In genomic region chr5:133885016-133885415, GRCm38 (mm10) we compare ENCODE assay signal across 8 mouse cellular contexts.
DNase-seq lines count a peak whose midpoint lies in the region; ATAC-seq and TF ChIP-seq lines count a peak whose summit lies in the region.

No protein-coding gene starts in this region.

- 13% methylated on average over 6 of the region's 6 CpGs for WGBS in hindbrain, embryonic 16.5 days
- 17% methylated on average over 6 of the region's 6 CpGs for WGBS in midbrain, postnatal 0 days

- no peak overlapping the region for H3K4me3 ChIP-seq in hindbrain, embryonic 16.5 days (ENCODE audit: low read length)
- H3K4me3 ChIP-seq in midbrain, postnatal 0 days (ENCODE audit: low read depth, low read length), result no peak overlapping the region

- no peaks in the 10 kb centered on the region for H3K36me3 ChIP-seq in hindbrain, embryonic 16.5 days (ENCODE audit: control insufficient read depth, insufficient read depth, low read length)
- no peaks in the 10 kb centered on the region for H3K36me3 ChIP-seq in midbrain, postnatal 0 days (ENCODE audit: insufficient read depth, low read length)

- peak; percentile 52 for DNase-seq in adrenal gland, postnatal 14 days
- peak; percentile 82 for DNase-seq in cerebellum, adult 9-10 months
- peak; percentile 39 to 60 for DNase-seq in frontal cortex, postnatal 10 days (ENCODE audit: low spot score in 2 of 2)
- peak; percentile 17 to 18 for DNase-seq in left cerebral cortex, postnatal 25 days (ENCODE audit: low spot score in 2 of 2)
- DNase-seq in midbrain, postnatal 0 days (ENCODE audit: low spot score), result peak; percentile 94

- peaks cover 3% of the 10 kb centered on the region for H3K27me3 ChIP-seq in hindbrain, embryonic 16.5 days (replicated peaks; ENCODE audit: control insufficient read depth, insufficient read depth, low read length)
- 0 out of 2 replicates have a peak, but pooled peaks cover 5% of the 10 kb centered on the region for H3K27me3 ChIP-seq in midbrain, postnatal 0 days (ENCODE audit: insufficient read depth, low read length)

- H3K4me1 ChIP-seq in hindbrain, embryonic 16.5 days (ENCODE audit: control insufficient read depth, insufficient read depth, low read depth, low read length), result peaks cover 8% of the 10 kb centered on the region
- H3K4me1 ChIP-seq in midbrain, postnatal 0 days (ENCODE audit: insufficient read depth, low read length), result no peaks in the 10 kb centered on the region; the same call in 1 of the 2 replicates

- TF ChIP-seq CTCF in midbrain, postnatal 0 days (IDR thresholded peaks at IDR 0.05), result peak; percentile 13; the same call in 1 of the 2 replicates

- no peak overlapping the region for H3K9ac ChIP-seq in hindbrain, embryonic 16.5 days (ENCODE audit: low read depth, low read length)
- H3K9ac ChIP-seq in midbrain, postnatal 0 days (replicated peaks; ENCODE audit: low read length, poor library complexity, severe bottlenecking), result no peak overlapping the region

- H3K27ac ChIP-seq in hindbrain, embryonic 16.5 days (ENCODE audit: low read depth, low read length), result peak overlapping the region; percentile 50
- H3K27ac ChIP-seq in midbrain, postnatal 0 days (ENCODE audit: low read depth, low read length), result no peak overlapping the region

- no peak overlapping the region; the same call in 1 of the 2 replicates for H3K4me2 ChIP-seq in hindbrain, embryonic 16.5 days (ENCODE audit: low read length)
- H3K4me2 ChIP-seq in midbrain, postnatal 0 days (ENCODE audit: low read depth, low read length, poor library complexity, severe bottlenecking), result no peak overlapping the region

- H3K9me3 ChIP-seq in hindbrain, embryonic 16.5 days (ENCODE audit: control insufficient read depth, low read length), result no peaks in the 10 kb centered on the region
- H3K9me3 ChIP-seq in midbrain, postnatal 0 days (ENCODE audit: low read length), result no peaks in the 10 kb centered on the region

- ATAC-seq in hindbrain, embryonic 16.5 days, result peak; percentile 92
- peak; percentile 49; the same call in 1 of the 2 replicates for ATAC-seq in midbrain, postnatal 0 days (ENCODE audit: low FRiP score)
- no peak for ATAC-seq in inflammation-experienced regulatory T-cells, adult 6 months
- ATAC-seq in granulocyte monocyte progenitor cell, adult 5-6 weeks (replicated peaks; ENCODE audit: poor library complexity, severe bottlenecking), result no peak

- intact Hi-C loops in left cerebral cortex, postnatal 25 days (cut with DNase I), result no loop called here

Comparison
In these comparisons a context has a peak if more than half of its experiments do, and no peak if none do; other contexts are left out.
1. DNase-seq: peak in every context shown above with its lines; median percentile 94 in midbrain, postnatal 0 days; 82 in cerebellum, adult 9-10 months; 52 in adrenal gland, postnatal 14 days; 50 in frontal cortex, postnatal 10 days; 18 in left cerebral cortex, postnatal 25 days.
2. ATAC-seq: peak in hindbrain, embryonic 16.5 days (single experiment) and midbrain, postnatal 0 days (single experiment); none in inflammation-experienced regulatory T-cells, adult 6 months (single experiment) and granulocyte monocyte progenitor cell, adult 5-6 weeks (single experiment).